Mouse (Mus musculus) forebrain, postnatal 0 days (tissue): Measurements from ENCODE around the gene Gm14862. TPM values are rescaled to one million over a fixed set of nuclear protein-coding genes. Genes with fewer than 3 reads are reported as not detected.

Experiments
- ATAC-seq: fragments of 200-750 bp; cut with Nextera tagmentation; 2 replicates; pipeline ENCODE4 v1.8.0; 2017; ENCODE audit warnings: mild to moderate bottlenecking, moderate library complexity
- DNase-seq: peaks from one replicate; pipeline ENCODE4 v3.0.0-alpha.2; 2015
- H3K27ac ChIP-seq: fragments of 300-500 bp; sonication (generic); 2 replicates; pipeline ENCODE4 v1.5.1; 2014; ENCODE audit warnings: low read depth, mild to moderate bottlenecking, antibody characterized with exemption, low read length, moderate library complexity, mixed read lengths
- H3K27me3 ChIP-seq: fragments of 300-500 bp; sonication (generic); 2 replicates; pipeline ENCODE4 v1.6.1; 2014; ENCODE audit warnings: mild to moderate bottlenecking, low read length, mixed read lengths; ENCODE audit not compliant: insufficient read depth
- H3K36me3 ChIP-seq: fragments of 300-500 bp; sonication (generic); 2 replicates; pipeline ENCODE4 v1.6.1; 2014; ENCODE audit warnings: mild to moderate bottlenecking, moderate library complexity; ENCODE audit not compliant: insufficient read depth
- H3K4me1 ChIP-seq: fragments of 300-500 bp; sonication (generic); 2 replicates; pipeline ENCODE4 v1.6.1; 2014; ENCODE audit warnings: antibody characterized with exemption; ENCODE audit not compliant: insufficient read depth
- H3K4me2 ChIP-seq: fragments of 300-500 bp; sonication (generic); 2 replicates; pipeline ENCODE4 v1.6.1; 2014; ENCODE audit warnings: low read depth, mild to moderate bottlenecking, moderate library complexity
- H3K4me3 ChIP-seq: fragments of 300-500 bp; sonication (generic); 2 replicates; pipeline ENCODE4 v1.5.1; 2014; ENCODE audit warnings: low read depth, low read length, mixed read lengths
- H3K9ac ChIP-seq: fragments of 300-500 bp; sonication (generic); 2 replicates; pipeline ENCODE4 v1.6.1; 2014; ENCODE audit warnings: mild to moderate bottlenecking
- H3K9me3 ChIP-seq: fragments of 300-500 bp; sonication (generic); 2 replicates; pipeline ENCODE4 v1.6.1; 2016; ENCODE audit warnings: low read length
- CTCF ChIP-seq: sonication (generic); IDR thresholded peaks from 2 replicates; pipeline ENCODE4 v1.5.1; 2016; ENCODE audit warnings: antibody characterized with exemption, control low read depth, low read depth
- WGBS: fragments of 180-500 bp; shearing (Covaris S2); extraction: QIAGEN DNeasy Blood & Tissue Kit; methylation state at CpG from one replicate; pipeline ENCODE4 v1.1.7; 2014; 5-methylcytosine and 5-hydroxymethylcytosine counted together
- polyA plus RNA-seq: library from polyadenylated mRNA; unstranded; fragments of >200 nt; fragmentation: Nextera tagmentation; extraction: Ambion mirVana; gene quantifications from 2 replicates; pipeline ENCODE4 v1.2.1, GENCODE M21; 2015
- total RNA-seq: library from RNA; depleted of rRNA; stranded (reverse); fragments of >200 nt; gene quantifications from 2 replicates; pipeline ENCODE4 v1.2.3, GENCODE M21; 2014

Gene Gm14862
- total and polyA plus RNA-seq, 2 experiments from 2014 or later, result not detected

DNA sequence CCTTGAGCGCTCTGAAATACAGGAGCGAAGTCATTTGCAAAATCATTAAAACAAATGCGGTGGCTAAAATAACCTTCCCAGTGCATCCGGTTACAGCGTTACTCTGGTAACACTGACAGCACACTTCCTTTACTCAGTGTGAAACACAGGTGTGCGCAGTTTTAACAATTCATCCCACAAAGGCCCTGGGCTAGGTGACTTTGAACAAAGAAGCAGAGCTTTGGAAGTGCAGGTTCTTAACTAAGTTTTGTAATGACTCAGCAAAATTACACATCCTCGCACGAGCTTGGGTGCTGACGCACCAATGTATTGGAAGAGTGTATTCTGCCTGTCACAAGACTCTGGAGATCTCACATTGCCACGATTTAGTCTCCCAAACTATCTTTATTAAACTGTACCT is 2.7 kb downstream of the Gm14862 start:
- no peak for ATAC-seq
- no peak overlapping the region for H3K9ac ChIP-seq
- H3K27me3 ChIP-seq, result no peaks in the 10 kb centered on the region
- DNase-seq, result no peak
- H3K9me3 ChIP-seq, result no peaks in the 10 kb centered on the region
- H3K36me3 ChIP-seq, result no peaks in the 10 kb centered on the region
- WGBS, result 79% methylated on average over 10 of the region's 10 CpGs
- H3K27ac ChIP-seq, result no peak overlapping the region
- no peak overlapping the region for H3K4me2 ChIP-seq
- no peak for TF ChIP-seq CTCF
- H3K4me1 ChIP-seq, result no peaks in the 10 kb centered on the region
- no peak overlapping the region for H3K4me3 ChIP-seq

DNA sequence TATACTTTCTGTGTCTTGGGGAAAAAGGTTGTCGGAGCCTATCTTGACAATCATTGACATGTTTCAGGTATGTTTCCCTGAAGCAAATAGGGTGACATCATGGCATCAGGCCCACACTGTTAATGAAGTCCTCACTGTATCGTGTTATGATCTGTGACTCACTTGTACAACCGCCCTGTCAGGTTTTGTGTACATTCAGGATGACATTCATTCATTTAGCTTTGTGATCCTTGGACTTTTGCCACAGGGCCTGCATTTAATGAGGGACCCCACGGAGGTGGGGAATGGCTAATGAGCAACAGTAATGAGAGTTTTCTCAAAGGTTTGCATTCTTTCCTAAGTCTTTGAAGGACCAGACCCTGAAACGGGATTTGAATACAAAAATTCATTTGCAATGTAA is 7.8 kb downstream of the Gm14862 start:
- Histone ChIP-seq H3K4me2 (no peak overlapping the region), H3K27ac (no peak overlapping the region), H3K4me3 (no peak overlapping the region), H3K9ac (no peak overlapping the region), H3K27me3 (no peaks in the 10 kb centered on the region), H3K9me3 (no peaks in the 10 kb centered on the region), H3K36me3 (no peaks in the 10 kb centered on the region), H3K4me1 (no peaks in the 10 kb centered on the region)
- no peak for DNase-seq
- ATAC-seq, result no peak
- TF ChIP-seq CTCF, result no peak
- 36% methylated on average over 5 of the region's 5 CpGs for WGBS

DNA sequence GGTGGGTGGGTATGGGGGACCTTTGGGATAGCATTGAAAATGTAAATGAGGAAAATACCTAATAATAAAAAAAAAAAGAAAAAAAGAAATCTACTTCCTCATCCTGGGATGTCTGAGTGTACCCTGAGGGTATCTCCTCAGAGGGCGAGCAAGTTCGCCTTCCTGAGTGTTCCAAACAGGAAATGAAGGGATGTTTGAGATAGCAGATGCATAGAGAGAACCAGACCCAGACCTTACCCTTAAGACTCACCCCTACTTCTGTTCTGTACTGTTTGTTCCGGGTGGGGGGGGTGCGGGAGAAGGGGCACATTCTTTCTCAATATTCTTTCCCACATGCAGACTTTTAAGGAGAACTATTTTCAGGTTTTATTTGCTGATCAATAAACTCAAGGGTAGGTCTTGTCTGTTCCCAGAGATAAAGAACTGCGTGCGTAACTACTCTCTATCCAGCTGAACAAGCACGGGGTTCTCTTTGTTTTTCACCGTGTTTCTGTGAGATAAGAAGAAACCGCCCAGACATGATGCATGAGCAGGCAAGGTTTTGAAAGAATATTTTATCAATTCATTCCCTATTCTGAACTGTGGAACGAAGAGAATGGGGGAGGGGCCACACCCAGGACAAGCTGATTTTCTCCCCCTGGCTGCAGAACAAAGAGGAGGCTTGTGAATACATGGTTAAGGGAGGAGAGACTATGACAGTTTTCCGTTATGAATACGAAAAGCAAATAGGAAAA is 11.9 kb downstream of the Gm14862 start:
- no peak overlapping the region for H3K9ac ChIP-seq
- H3K4me1 ChIP-seq, result no peaks in the 10 kb centered on the region
- WGBS, result 60% methylated on average over 12 of the region's 12 CpGs
- peak; percentile 75 for ATAC-seq
- no peaks in the 10 kb centered on the region for H3K9me3 ChIP-seq
- peak; percentile 29; the same call in 1 of the 2 replicates for TF ChIP-seq CTCF
- no peak overlapping the region for H3K4me2 ChIP-seq
- no peak overlapping the region for H3K4me3 ChIP-seq
- H3K36me3 ChIP-seq, result no peaks in the 10 kb centered on the region
- H3K27ac ChIP-seq, result no peak overlapping the region
- DNase-seq, result peak; percentile 47
- no peaks in the 10 kb centered on the region for H3K27me3 ChIP-seq

DNA sequence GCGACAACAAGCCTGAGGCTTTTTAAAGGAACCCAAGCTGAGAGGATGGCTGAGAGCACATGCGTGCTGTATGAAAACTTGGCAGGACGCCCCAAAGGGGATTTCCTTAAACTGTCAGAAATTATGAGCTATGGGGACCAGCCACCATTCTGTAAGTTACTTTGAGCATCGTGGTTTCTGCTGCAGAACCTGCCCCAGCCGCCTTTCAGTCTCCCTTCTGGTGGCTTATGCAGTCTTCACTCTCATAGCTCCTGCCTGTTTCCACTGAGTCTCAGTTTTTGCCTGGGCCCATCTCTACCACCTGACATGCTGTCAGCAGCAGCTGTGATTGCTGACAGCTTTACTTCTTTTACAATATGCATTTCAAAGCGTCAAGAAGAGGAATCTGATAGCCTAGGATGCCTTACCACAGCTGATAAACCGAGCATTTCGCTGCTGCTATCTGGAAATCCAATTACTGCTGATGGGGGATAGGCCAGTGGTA is 13.3 kb downstream of the Gm14862 start:
- no peak overlapping the region for H3K9ac ChIP-seq
- 0 out of 2 replicates have a peak overlapping the region, but pooled peaks have one; percentile 50 for H3K27ac ChIP-seq
- H3K4me2 ChIP-seq, result no peak overlapping the region
- H3K4me1 ChIP-seq, result no peaks in the 10 kb centered on the region
- no peak overlapping the region for H3K4me3 ChIP-seq
- no peaks in the 10 kb centered on the region for H3K27me3 ChIP-seq
- peak; percentile 63 for DNase-seq
- H3K36me3 ChIP-seq, result no peaks in the 10 kb centered on the region
- 47% methylated on average over 8 of the region's 8 CpGs for WGBS
- TF ChIP-seq CTCF, result no peak
- no peaks in the 10 kb centered on the region for H3K9me3 ChIP-seq
- peak; percentile 74 for ATAC-seq

DNA sequence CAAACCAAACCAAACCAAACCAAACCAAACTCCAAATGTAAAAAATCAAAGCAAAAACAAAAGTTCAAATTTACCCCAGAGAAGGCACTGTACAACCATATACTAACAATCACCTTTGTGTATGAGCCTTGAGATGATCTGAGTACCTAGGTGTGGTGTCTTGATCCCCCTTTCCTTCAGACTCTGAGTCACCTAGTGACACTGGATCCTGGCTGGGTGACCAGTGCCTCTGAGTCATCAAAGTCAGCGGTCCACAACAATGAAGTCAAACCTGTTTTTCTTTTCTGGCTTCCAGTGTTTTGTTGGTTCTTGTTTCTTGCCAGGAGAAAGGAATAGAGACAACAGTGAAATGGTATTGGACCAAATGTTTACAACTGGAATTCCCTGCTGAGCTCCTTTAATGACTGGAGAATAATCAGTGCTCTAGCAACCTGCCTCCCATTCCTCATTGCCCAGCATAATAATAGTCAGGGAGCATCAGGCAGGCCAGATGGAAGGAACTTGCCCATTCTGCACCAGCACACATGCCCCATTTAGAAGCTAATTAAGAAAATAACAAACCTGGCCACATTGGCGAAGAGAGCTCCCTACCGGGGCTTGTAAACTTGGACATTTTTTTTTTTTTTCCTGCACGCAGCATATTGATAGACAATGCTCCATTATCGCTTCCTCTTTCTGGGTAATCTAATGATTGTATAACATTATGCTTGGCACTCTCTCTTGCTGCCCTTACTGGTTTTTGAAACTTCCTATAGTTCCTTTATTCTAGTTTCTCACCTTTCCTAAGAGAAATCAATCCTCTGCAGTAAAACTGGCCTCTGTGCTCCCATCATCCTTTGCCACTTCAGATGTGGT is 15.7 kb downstream of the Gm14862 start:
- H3K4me3 ChIP-seq, result no peak overlapping the region
- peak; percentile 14; the same call in 1 of the 2 replicates for ATAC-seq
- no peaks in the 10 kb centered on the region for H3K4me1 ChIP-seq
- no peak overlapping the region for H3K27ac ChIP-seq
- H3K27me3 ChIP-seq, result no peaks in the 10 kb centered on the region
- H3K9ac ChIP-seq, result no peak overlapping the region
- no peaks in the 10 kb centered on the region for H3K36me3 ChIP-seq
- no peaks in the 10 kb centered on the region for H3K9me3 ChIP-seq
- TF ChIP-seq CTCF, result no peak
- no peak overlapping the region for H3K4me2 ChIP-seq
- WGBS, result 47% methylated on average over 5 of the region's 5 CpGs
- peak; percentile 17 for DNase-seq

DNA sequence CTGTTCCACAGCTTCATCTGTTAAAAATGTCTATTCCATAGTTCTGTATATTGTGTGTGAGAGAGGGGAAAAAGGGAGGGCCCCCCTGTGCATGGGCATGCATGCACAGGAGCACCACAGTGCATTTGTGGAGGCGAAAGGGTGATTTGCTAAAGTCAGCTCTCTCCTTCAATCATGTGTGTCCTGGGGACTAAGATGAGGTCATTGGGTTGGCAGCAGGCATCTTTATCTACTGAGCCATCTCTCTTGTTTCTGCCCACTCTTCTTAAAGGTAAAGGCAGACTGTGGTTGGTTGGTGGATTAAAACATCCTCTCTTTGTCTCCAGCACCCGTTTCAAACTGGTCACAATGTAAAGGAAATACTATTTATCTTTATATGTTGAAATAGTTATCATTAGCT is 29.6 kb downstream of the Gm14862 start:
- Histone ChIP-seq H3K4me2 (no peak overlapping the region), H3K27ac (no peak overlapping the region), H3K9ac (no peak overlapping the region), H3K9me3 (no peaks in the 10 kb centered on the region), H3K27me3 (no peaks in the 10 kb centered on the region), H3K4me1 (no peaks in the 10 kb centered on the region), H3K4me3 (no peak overlapping the region), H3K36me3 (no peaks in the 10 kb centered on the region)
- no peak for ATAC-seq
- 71% methylated on average over 2 of the region's 2 CpGs for WGBS
- DNase-seq, result no peak
- no peak for TF ChIP-seq CTCF
